Mouse (Mus musculus): ENCODE data around the gene Rnd1. TPM values are rescaled to one million over a fixed set of nuclear protein-coding genes. Genes with fewer than 3 reads are reported as not detected.

Rnd1 gene
- polyA plus RNA-seq, 1 experiment from 2014 or later = 0.95 TPM

- H3K9me3 ChIP-seq = no peaks in the 10 kb centered on the region
- 94% methylated on average over 8 of the region's 8 CpGs for WGBS
- no peak overlapping the region for H3K27ac ChIP-seq
- no peak for ATAC-seq (ENCODE audit: insufficient number of reproducible peaks, low FRiP score, low TSS enrichment, low read depth)
- H3K4me1 ChIP-seq = no peaks in the 10 kb centered on the region
- peaks cover 98% of the 10 kb centered on the region for H3K36me3 ChIP-seq
- H3K4me3 ChIP-seq = no peak overlapping the region
- no peak overlapping the region for H3K9ac ChIP-seq
- no peaks in the 10 kb centered on the region for H3K27me3 ChIP-seq
- no peak overlapping the region for H3K4me2 ChIP-seq
These were observed 25.1 kb downstream of the Rnd1 start for GRCm38 (mm10) chr15:98652174-98652573.

- no peak for ATAC-seq (ENCODE audit: insufficient number of reproducible peaks, low FRiP score, low TSS enrichment, low read depth)
- 92% methylated on average over 15 of the region's 15 CpGs for WGBS
- H3K27ac ChIP-seq = no peak overlapping the region
- H3K4me2 ChIP-seq = no peak overlapping the region
- H3K9me3 ChIP-seq = no peaks in the 10 kb centered on the region
- no peak overlapping the region for H3K4me3 ChIP-seq
- no peak overlapping the region for H3K9ac ChIP-seq
- H3K27me3 ChIP-seq = no peaks in the 10 kb centered on the region
- H3K36me3 ChIP-seq = peaks cover 98% of the 10 kb centered on the region
- H3K4me1 ChIP-seq = no peaks in the 10 kb centered on the region
These were observed 25.8 kb downstream of the Rnd1 start for GRCm38 (mm10) chr15:98651431-98651830.

GRCm38 (mm10) chr15:98648071-98648470 lies 29.2 kb downstream of the Rnd1 start:
- no peak overlapping the region for H3K4me3 ChIP-seq

GRCm38 (mm10) chr15:98647308-98647707 lies 30.0 kb downstream of the Rnd1 start:
- ATAC-seq (ENCODE audit: insufficient number of reproducible peaks, low FRiP score, low TSS enrichment, low read depth) = no peak

More at GRCm38 (mm10) chr15:98648071-98648470, 29.2 kb downstream of the Rnd1 start:
- no peaks in the 10 kb centered on the region for H3K4me1 ChIP-seq
- no peaks in the 10 kb centered on the region for H3K9me3 ChIP-seq
- no peak for ATAC-seq (ENCODE audit: insufficient number of reproducible peaks, low FRiP score, low TSS enrichment, low read depth)
- H3K9ac ChIP-seq = no peak overlapping the region
- H3K27ac ChIP-seq = no peak overlapping the region
- 94% methylated on average over 3 of the region's 3 CpGs for WGBS
- peaks cover 98% of the 10 kb centered on the region for H3K36me3 ChIP-seq
- no peaks in the 10 kb centered on the region for H3K27me3 ChIP-seq
- no peak overlapping the region for H3K4me2 ChIP-seq

GRCm38 (mm10) chr15:98646737-98647136 lies 30.5 kb downstream of the Rnd1 start:
- Histone ChIP-seq H3K36me3 (peaks cover 96% of the 10 kb centered on the region), H3K27ac (no peak overlapping the region), H3K9me3 (no peaks in the 10 kb centered on the region), H3K4me1 (no peaks in the 10 kb centered on the region), H3K4me2 (no peak overlapping the region), H3K27me3 (no peaks in the 10 kb centered on the region), H3K9ac (no peak overlapping the region), H3K4me3 (no peak overlapping the region)
- ATAC-seq (ENCODE audit: insufficient number of reproducible peaks, low FRiP score, low TSS enrichment, low read depth) = no peak
- WGBS = 64% methylated on average over 8 of the region's 8 CpGs

More at GRCm38 (mm10) chr15:98647308-98647707, 30.0 kb downstream of the Rnd1 start:
- H3K4me3 ChIP-seq = no peak overlapping the region
- no peaks in the 10 kb centered on the region for H3K4me1 ChIP-seq
- H3K27me3 ChIP-seq = no peaks in the 10 kb centered on the region
- H3K27ac ChIP-seq = no peak overlapping the region
- H3K4me2 ChIP-seq = no peak overlapping the region
- no peaks in the 10 kb centered on the region for H3K9me3 ChIP-seq
- no peak overlapping the region for H3K9ac ChIP-seq
- WGBS = 84% methylated on average over 10 of the region's 10 CpGs
- peaks cover 96% of the 10 kb centered on the region for H3K36me3 ChIP-seq

- Histone ChIP-seq H3K36me3 (peaks cover 94% of the 10 kb centered on the region), H3K27ac (no peak overlapping the region), H3K27me3 (no peaks in the 10 kb centered on the region), H3K4me2 (no peak overlapping the region), H3K4me3 (no peak overlapping the region), H3K4me1 (no peaks in the 10 kb centered on the region), H3K9ac (no peak overlapping the region), H3K9me3 (no peaks in the 10 kb centered on the region)
- no peak for ATAC-seq (ENCODE audit: insufficient number of reproducible peaks, low FRiP score, low TSS enrichment, low read depth)
- 88% methylated on average over 24 of the region's 24 CpGs for WGBS
These were observed 31.9 kb downstream of the Rnd1 start for GRCm38 (mm10) chr15:98645057-98646026.

- Histone ChIP-seq H3K27ac (no peak overlapping the region), H3K4me2 (no peak overlapping the region), H3K4me1 (no peaks in the 10 kb centered on the region), H3K9me3 (no peaks in the 10 kb centered on the region), H3K27me3 (no peaks in the 10 kb centered on the region), H3K9ac (no peak overlapping the region), H3K4me3 (no peak overlapping the region), H3K36me3 (peaks cover 90% of the 10 kb centered on the region)
- ATAC-seq (ENCODE audit: insufficient number of reproducible peaks, low FRiP score, low TSS enrichment, low read depth) = no peak
- 87% methylated on average over 12 of the region's 12 CpGs for WGBS
These were observed 32.9 kb downstream of the Rnd1 start for GRCm38 (mm10) chr15:98644406-98644805.

- ATAC-seq (ENCODE audit: insufficient number of reproducible peaks, low FRiP score, low TSS enrichment, low read depth) = no peak
- WGBS = 21% methylated on average over 8 of the region's 8 CpGs
These were observed 37.1 kb downstream of the Rnd1 start for GRCm38 (mm10) chr15:98640157-98640556.

GRCm38 (mm10) chr15:98637155-98637554 lies 40.1 kb downstream of the Rnd1 start:
- Histone ChIP-seq H3K4me2 (no peak overlapping the region), H3K27ac (no peak overlapping the region), H3K4me1 (peaks cover 45% of the 10 kb centered on the region), H3K27me3 (peaks cover 23% of the 10 kb centered on the region), H3K9me3 (no peaks in the 10 kb centered on the region), H3K9ac (no peak overlapping the region), H3K4me3 (no peak overlapping the region), H3K36me3 (peaks cover 21% of the 10 kb centered on the region)
- 52% methylated on average over 3 of the region's 3 CpGs for WGBS
- ATAC-seq (ENCODE audit: insufficient number of reproducible peaks, low FRiP score, low TSS enrichment, low read depth) = no peak

More at GRCm38 (mm10) chr15:98640157-98640556, 37.1 kb downstream of the Rnd1 start:
- peaks cover 48% of the 10 kb centered on the region for H3K36me3 ChIP-seq
- no peaks in the 10 kb centered on the region for H3K9me3 ChIP-seq
- H3K27ac ChIP-seq = no peak overlapping the region
- peaks cover 7% of the 10 kb centered on the region for H3K27me3 ChIP-seq
- no peak overlapping the region for H3K9ac ChIP-seq
- H3K4me1 ChIP-seq = peaks cover 19% of the 10 kb centered on the region
- no peak overlapping the region for H3K4me2 ChIP-seq
- H3K4me3 ChIP-seq = no peak overlapping the region

- 0 out of 2 replicates have a peak overlapping the region, but pooled peaks have one; percentile 78 for H3K4me3 ChIP-seq
- peak overlapping the region; percentile 90 for H3K4me2 ChIP-seq
- H3K27me3 ChIP-seq = peaks cover 23% of the 10 kb centered on the region
These were observed 40.7 kb downstream of the Rnd1 start for GRCm38 (mm10) chr15:98636517-98636916.

GRCm38 (mm10) chr15:98635291-98635841 lies 41.9 kb downstream of the Rnd1 start:
- H3K4me1 ChIP-seq = peaks cover 61% of the 10 kb centered on the region
- peaks cover 6% of the 10 kb centered on the region for H3K36me3 ChIP-seq
- WGBS = 1% methylated on average over 21 of the region's 21 CpGs
- peaks cover 34% of the 10 kb centered on the region for H3K27me3 ChIP-seq
- ATAC-seq (ENCODE audit: insufficient number of reproducible peaks, low FRiP score, low TSS enrichment, low read depth) = no peak; the same call in 1 of the 2 replicates
- H3K4me3 ChIP-seq = peak overlapping the region; percentile 78
- no peaks in the 10 kb centered on the region for H3K9me3 ChIP-seq
- no peak overlapping the region for H3K27ac ChIP-seq
- peak overlapping the region; percentile 90 for H3K4me2 ChIP-seq
- peak overlapping the region; percentile 60 for H3K9ac ChIP-seq

More at GRCm38 (mm10) chr15:98636517-98636916, 40.7 kb downstream of the Rnd1 start:
- no peaks in the 10 kb centered on the region for H3K9me3 ChIP-seq
- no peak overlapping the region for H3K9ac ChIP-seq
- ATAC-seq (ENCODE audit: insufficient number of reproducible peaks, low FRiP score, low TSS enrichment, low read depth) = no peak
- H3K36me3 ChIP-seq = peaks cover 16% of the 10 kb centered on the region
- WGBS = 39% methylated on average over 5 of the region's 5 CpGs
- peaks cover 49% of the 10 kb centered on the region for H3K4me1 ChIP-seq
- H3K27ac ChIP-seq = no peak overlapping the region

- H3K4me1 ChIP-seq = peaks cover 62% of the 10 kb centered on the region
- peaks cover 39% of the 10 kb centered on the region for H3K27me3 ChIP-seq
These were observed 42.6 kb downstream of the Rnd1 start for GRCm38 (mm10) chr15:98634541-98635081.

More at GRCm38 (mm10) chr15:98634541-98635081, 42.6 kb downstream of the Rnd1 start:
- Histone ChIP-seq H3K36me3 (no peaks in the 10 kb centered on the region; the same call in 1 of the 2 replicates), H3K27ac (peak overlapping the region; percentile 79), H3K9ac (peak overlapping the region; percentile 60), H3K4me3 (peak overlapping the region; percentile 78), H3K4me2 (peak overlapping the region; percentile 90), H3K9me3 (no peaks in the 10 kb centered on the region)
- ATAC-seq (ENCODE audit: insufficient number of reproducible peaks, low FRiP score, low TSS enrichment, low read depth) = peak; percentile 53
- 1% methylated on average over 47 of the region's 65 CpGs for WGBS
